Mouse (Mus musculus) gastrocnemius, adult 8-10 months (tissue): ENCODE data around the gene Gstm7. TPM values are rescaled to one million over a fixed set of nuclear protein-coding genes. Genes with fewer than 3 reads are reported as not detected.
"Not testable (repeated sequence)": the region's sequence is repeated elsewhere in the genome, so short reads cannot be mapped to it uniquely, and the experiment has no call there.

Experiments used
- DNase-seq, 2 experiments: peaks; one replicate each; pipeline ENCODE4 v3.0.0; 2022; ENCODE audit warnings: low spot score in 2 of 2
- total RNA-seq, 4 experiments: library from RNA; stranded (reverse); gene quantifications; 2 replicates each; pipeline ENCODE4 v1.2.4; 2022

Gene Gstm7
- total RNA-seq, 4 experiments from 2014 or later: 7.4 to 17.1 (median 10.1) TPM

- DNase-seq: no peak
Observed at GRCm38 (mm10) chr3:107935888-107936287, 4.3 kb upstream of the Gstm7 start.

DNA sequence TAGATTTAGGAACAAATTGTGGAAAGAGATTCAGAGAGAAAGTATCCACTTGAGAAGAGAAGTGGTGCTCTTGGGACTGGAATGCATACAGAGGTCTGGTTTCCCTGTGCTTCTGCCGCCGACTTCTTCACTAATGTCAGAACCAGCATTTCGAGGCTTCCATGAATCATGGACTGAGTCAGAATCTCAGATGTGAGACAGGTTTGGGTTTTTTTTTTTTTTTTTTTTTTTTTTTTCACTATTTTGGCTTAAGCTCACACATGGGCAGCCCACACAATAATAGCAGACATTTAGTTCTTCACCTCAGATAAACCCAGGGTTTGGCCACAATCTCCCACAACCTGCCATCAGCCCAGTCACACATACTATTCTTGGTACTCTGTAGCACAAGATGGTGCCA lies 3.7 kb upstream of the Gstm7 start:
- DNase-seq: no peak

- no peak for DNase-seq
Observed at GRCm38 (mm10) chr3:107932128-107932527, 511 bp upstream of the Gstm7 start.

GRCm38 (mm10) chr3:107931134-107931533 lies 483 bp downstream of the Gstm7 start:
- DNase-seq: no peak

DNA sequence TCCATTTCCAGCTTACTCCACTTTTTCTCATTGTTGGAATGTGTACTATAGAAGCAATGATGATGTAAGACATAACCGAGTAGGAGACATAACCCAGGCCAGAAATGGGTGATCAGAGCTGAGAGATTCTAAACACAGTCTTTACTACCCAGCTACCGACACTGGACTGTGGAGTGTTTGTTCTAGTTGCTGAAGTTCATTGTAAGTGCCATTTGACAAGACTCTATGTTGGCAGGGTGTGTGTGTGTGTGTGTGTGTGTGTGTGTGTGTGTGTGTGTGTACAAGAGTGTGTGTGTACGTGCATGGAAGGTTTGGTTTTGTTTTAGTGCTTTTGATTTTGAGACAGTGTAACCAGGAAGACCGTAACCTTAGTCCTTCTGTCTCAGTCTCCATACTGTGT lies 1.9 kb downstream of the Gstm7 start:
- no peak for DNase-seq

- no peak for DNase-seq
Observed at GRCm38 (mm10) chr3:107929243-107929642, 2.4 kb downstream of the Gstm7 start.

DNA sequence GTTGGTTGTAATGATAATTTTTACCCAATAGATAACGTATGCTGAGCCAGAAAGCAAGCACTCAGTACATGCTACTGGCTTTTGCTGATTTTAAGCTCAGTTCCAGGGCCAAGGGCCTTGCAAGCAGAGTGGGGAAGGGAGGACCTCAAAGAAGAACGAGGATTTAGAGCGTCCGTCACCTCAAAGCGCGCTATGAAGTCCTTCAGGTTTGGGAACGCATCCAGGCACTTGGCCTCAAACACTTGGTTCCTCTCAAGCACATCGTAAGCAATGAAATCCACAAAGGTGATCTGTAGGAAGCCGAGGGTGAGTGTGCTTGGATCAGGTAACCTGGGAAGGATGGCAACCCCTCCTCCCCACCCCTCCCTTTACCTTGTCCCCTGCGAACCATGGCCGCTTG lies 2.9 kb downstream of the Gstm7 start:
- DNase-seq: no peak

DNA sequence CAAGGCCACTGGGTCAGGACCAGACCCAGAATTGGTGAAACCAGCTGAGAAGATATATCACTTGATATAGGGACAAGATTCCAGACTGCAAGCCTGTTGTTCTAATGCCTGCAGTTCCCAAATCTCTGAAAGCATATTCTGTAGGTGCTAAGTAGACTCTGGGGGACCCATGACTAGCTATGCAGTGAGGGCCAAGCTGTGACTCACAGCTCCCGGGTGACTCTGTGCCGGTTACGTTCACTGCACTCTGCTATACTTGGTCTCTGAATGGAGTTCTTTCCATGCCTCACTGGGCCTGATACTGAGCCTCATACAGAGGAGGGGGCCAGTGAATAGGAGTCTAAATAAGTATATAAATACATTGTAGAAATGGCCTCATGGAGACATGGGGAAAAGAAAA lies 3.8 kb downstream of the Gstm7 start:
- no peak for DNase-seq

- DNase-seq: no peak
Observed at GRCm38 (mm10) chr3:107925335-107925734, 6.3 kb downstream of the Gstm7 start.

DNA sequence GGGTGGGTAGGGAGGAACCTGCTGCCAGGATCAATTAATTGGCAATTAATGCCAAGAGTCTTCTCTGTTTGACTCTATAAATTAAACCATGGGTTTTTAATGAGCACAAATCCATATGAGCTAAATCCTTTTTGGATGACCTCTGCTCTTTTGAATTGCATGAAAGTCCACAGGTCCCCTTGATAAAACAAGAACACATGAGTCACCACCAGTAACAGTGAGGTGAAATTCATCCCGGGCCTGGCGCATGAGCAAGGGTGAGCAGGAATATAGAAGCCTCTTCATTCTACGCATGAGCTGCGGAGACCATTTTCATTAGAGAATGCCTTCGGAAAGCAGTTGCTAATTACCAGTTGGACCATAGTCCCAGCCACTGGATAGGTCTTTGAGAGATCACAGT lies 11.3 kb downstream of the Gstm7 start:
- DNase-seq: no peak

DNA sequence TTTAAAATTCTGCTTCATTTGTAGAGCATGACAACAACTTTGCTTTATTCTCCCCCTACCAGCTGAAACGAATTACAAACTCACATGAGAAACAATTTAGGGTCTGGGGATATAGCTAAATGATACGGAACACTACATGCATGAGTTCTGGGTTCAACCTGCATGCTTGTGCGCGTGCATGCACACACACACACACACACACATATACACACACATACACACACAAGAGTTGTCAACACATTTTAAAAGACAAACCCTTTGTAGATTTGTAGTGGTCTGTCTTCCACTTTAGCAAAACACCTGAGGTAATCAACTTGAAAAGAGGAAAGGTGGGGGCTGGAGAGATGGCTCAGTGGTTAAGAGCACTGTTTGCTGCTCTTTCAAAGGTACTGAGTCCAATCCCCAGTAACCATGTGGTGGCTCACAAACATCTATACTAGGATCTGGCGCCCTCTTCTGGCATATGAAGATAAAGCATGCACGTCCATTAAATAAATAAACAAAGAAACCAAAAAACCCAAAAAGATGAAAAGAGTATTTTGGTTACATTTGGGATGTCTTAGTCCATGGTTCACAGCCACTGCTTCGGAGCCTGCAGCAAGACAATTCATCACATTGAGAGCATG lies 13.7 kb downstream of the Gstm7 start:
- peak in 1 of 2 experiments; percentile 29 for DNase-seq

DNA sequence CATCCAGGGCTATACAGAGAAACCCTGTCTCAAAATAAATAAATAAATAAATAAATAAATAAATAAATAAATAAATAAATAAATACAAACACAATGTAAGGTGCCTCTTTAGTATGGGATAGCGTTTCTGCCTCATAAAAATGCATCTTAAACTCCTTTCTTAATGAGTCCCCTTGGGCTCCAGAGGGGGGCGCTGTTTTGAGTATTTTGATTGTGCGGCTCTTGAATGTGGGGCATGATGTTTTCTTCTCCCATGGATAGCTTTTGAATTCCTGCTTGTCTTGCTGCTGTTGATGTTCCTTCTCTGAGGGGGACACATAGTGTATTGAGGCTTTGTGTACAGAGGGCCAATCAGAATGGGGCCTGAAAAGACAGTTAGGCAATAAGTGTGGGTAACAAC lies 14.5 kb downstream of the Gstm7 start:
- DNase-seq: no peak

GRCm38 (mm10) chr3:107916674-107917073 lies 14.9 kb downstream of the Gstm7 start:
- no peak for DNase-seq

- DNase-seq: no peak
Observed at GRCm38 (mm10) chr3:107905942-107906341, 25.7 kb downstream of the Gstm7 start.

- DNase-seq: no peak
Observed at GRCm38 (mm10) chr3:107900955-107901673, 30.5 kb downstream of the Gstm7 start.

GRCm38 (mm10) chr3:107898691-107899090 lies 32.9 kb downstream of the Gstm7 start:
- DNase-seq: no peak

- DNase-seq: peak; percentile 75 to 78
Observed at GRCm38 (mm10) chr3:107895720-107896569, 35.7 kb downstream of the Gstm7 start, which contains the start of gene Gstm5. Gene Gstm5 (plus strand): TSS chr3:107895821.

GRCm38 (mm10) chr3:107895194-107895719 lies 36.4 kb downstream of the Gstm7 start:
- no peak for DNase-seq

GRCm38 (mm10) chr3:107889236-107889635 lies 42.4 kb downstream of the Gstm7 start:
- DNase-seq: not testable (repeated sequence)

- no peak for DNase-seq
Observed at GRCm38 (mm10) chr3:107887674-107888495, 43.7 kb downstream of the Gstm7 start.
